Comparison of ENCODE assay signal across 8 mouse cellular contexts in the genomic region with DNA sequence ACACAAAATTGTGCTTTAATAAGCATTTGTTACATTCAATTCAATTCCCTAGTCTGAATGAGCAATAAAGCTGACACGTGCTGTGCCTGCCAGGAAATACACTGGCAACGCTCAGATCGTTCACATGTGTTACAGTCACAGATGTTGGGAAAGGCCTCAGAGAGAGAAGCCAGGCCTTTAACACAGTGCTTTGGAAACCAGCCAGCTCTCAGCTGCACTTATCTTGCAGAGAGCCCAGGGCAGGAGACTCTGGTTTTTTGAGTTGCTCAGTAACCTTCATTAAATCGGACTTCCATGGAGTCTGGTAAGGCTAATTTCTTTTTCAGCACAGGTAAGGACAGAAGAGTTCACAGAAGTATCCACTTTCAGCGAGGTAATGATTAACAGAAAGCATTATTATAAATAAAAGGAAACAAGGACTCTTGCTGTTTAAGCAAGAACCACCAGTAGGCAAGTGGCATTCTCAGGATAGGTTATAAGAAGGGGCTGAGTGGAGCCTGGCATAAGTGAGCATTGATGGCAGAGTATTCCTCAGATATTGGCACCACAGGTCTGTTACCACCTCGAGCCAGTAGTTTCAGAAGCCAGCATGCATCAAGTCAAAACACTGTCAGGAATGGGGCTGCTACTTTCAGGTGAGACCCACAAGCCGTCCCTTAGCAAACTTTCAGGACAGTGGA.
DNase-seq lines count a peak whose midpoint lies in the region; ATAC-seq and TF ChIP-seq lines count a peak whose summit lies in the region.

No protein-coding gene starts in this region.

- H3K9ac ChIP-seq in intestine, postnatal 0 days (ENCODE audit: low read depth, low read length) = no peak overlapping the region
- H3K9ac ChIP-seq in lung, embryonic 15.5 days = no peak overlapping the region
- no peak overlapping the region for H3K9ac ChIP-seq in stomach, embryonic 14.5 days (replicated peaks; ENCODE audit: low read depth, low read length)

- H3K27ac ChIP-seq in intestine, postnatal 0 days (ENCODE audit: low read depth, low read length) = no peak overlapping the region
- H3K27ac ChIP-seq in lung, embryonic 15.5 days = no peak overlapping the region
- H3K27ac ChIP-seq in stomach, embryonic 14.5 days (ENCODE audit: low read length) = no peak overlapping the region; the same call in 1 of the 2 replicates

- ATAC-seq in intestine, postnatal 0 days = peak; percentile 73; the same call in 1 of the 2 replicates
- ATAC-seq in lung, embryonic 15.5 days (ENCODE audit: borderline replicate concordance, extremely low read depth, low FRiP score, low TSS enrichment) = peak; percentile 96
- ATAC-seq in stomach, embryonic 14.5 days (ENCODE audit: insufficient number of reproducible peaks, insufficient read depth, low FRiP score, low read depth) = peak; percentile 92; the same call in 1 of the 2 replicates

- H3K4me2 ChIP-seq in intestine, postnatal 0 days (replicated peaks; ENCODE audit: low read depth) = no peak overlapping the region
- H3K4me2 ChIP-seq in lung, embryonic 15.5 days = no peak overlapping the region
- H3K4me2 ChIP-seq in stomach, embryonic 14.5 days (replicated peaks; ENCODE audit: low read depth, low read length) = no peak overlapping the region

- H3K4me3 ChIP-seq in intestine, postnatal 0 days (ENCODE audit: low read depth, low read length) = no peak overlapping the region
- H3K4me3 ChIP-seq in lung, embryonic 15.5 days = no peak overlapping the region
- no peak overlapping the region for H3K4me3 ChIP-seq in stomach, embryonic 14.5 days (ENCODE audit: low read depth, low read length)

- H3K36me3 ChIP-seq in intestine, postnatal 0 days (ENCODE audit: control insufficient read depth, insufficient read depth) = no peaks in the 10 kb centered on the region
- no peaks in the 10 kb centered on the region for H3K36me3 ChIP-seq in lung, embryonic 15.5 days
- no peaks in the 10 kb centered on the region for H3K36me3 ChIP-seq in stomach, embryonic 14.5 days (ENCODE audit: control insufficient read depth, insufficient read depth, low read length)

- H3K9me3 ChIP-seq in intestine, postnatal 0 days (ENCODE audit: control insufficient read depth) = no peaks in the 10 kb centered on the region
- no peaks in the 10 kb centered on the region for H3K9me3 ChIP-seq in lung, embryonic 15.5 days
- H3K9me3 ChIP-seq in stomach, embryonic 14.5 days (ENCODE audit: control insufficient read depth, low read depth, low read length) = no peaks in the 10 kb centered on the region

- DNase-seq in left cerebral cortex, adult 11 months (ENCODE audit: low spot score) = peak; percentile 2
- DNase-seq in left cerebral cortex, adult 8-10 months (ENCODE audit: low spot score in 2 of 2) = no peak
- DNase-seq in embryo, embryonic 10.5 days (ENCODE audit: low spot score) = peak; percentile 51
- DNase-seq in heart, adult 18-20 months = peak; percentile 49 to 68
- DNase-seq in thymus, postnatal 25 days = no peak

- 26% methylated on average over 7 of the region's 7 CpGs for WGBS in intestine, postnatal 0 days
- WGBS in lung, embryonic 15.5 days = 22% methylated on average over 7 of the region's 7 CpGs
- 25% methylated on average over 7 of the region's 7 CpGs for WGBS in stomach, embryonic 14.5 days

- H3K27me3 ChIP-seq in intestine, postnatal 0 days (replicated peaks; ENCODE audit: control insufficient read depth, insufficient read depth, low read length) = no peaks in the 10 kb centered on the region
- H3K27me3 ChIP-seq in lung, embryonic 15.5 days = no peaks in the 10 kb centered on the region
- no peaks in the 10 kb centered on the region for H3K27me3 ChIP-seq in stomach, embryonic 14.5 days (ENCODE audit: control insufficient read depth, insufficient read depth, low read length)

- H3K4me1 ChIP-seq in intestine, postnatal 0 days (replicated peaks; ENCODE audit: control insufficient read depth, insufficient read depth, low read length) = no peaks in the 10 kb centered on the region
- peaks cover 11% of the 10 kb centered on the region for H3K4me1 ChIP-seq in lung, embryonic 15.5 days
- peaks cover 7% of the 10 kb centered on the region; the same call in 1 of the 2 replicates for H3K4me1 ChIP-seq in stomach, embryonic 14.5 days (ENCODE audit: control insufficient read depth, insufficient read depth, low read length)

- TF ChIP-seq CTCF in intestine, postnatal 0 days (IDR thresholded peaks at IDR 0.05; ENCODE audit: low read depth) = no peak

Comparison
In these comparisons a context has a peak if more than half of its experiments do, and no peak if none do; other contexts are left out.
1. DNase-seq: peak in left cerebral cortex, adult 11 months (single experiment), embryo, embryonic 10.5 days (single experiment) and heart, adult 18-20 months (2 of 2); none in left cerebral cortex, adult 8-10 months (0 of 2) and thymus, postnatal 25 days (single experiment).
2. Peak in every context shown above with its lines, with median percentiles within 50 percentile points of each other: ATAC-seq.